Mouse (Mus musculus): ENCODE data around the gene Caln1. TPM values are rescaled to one million over a fixed set of nuclear protein-coding genes. Genes with fewer than 3 reads are reported as not detected.

The Caln1 gene
- total and polyA plus RNA-seq, 2 experiments from 2014 or later, result not detected

GRCm38 (mm10) chr5:130858148-130858547 lies 488.9 kb downstream of the Caln1 start:
- H3K36me3 ChIP-seq (replicated peaks; ENCODE audit: control insufficient read depth, insufficient read depth, low read length), result no peaks in the 10 kb centered on the region
- peak; percentile 19 for DNase-seq (ENCODE audit: low spot score)
- no peak overlapping the region for H3K27ac ChIP-seq (ENCODE audit: low read depth)
- H3K4me3 ChIP-seq (ENCODE audit: low read depth, low read length), result no peak overlapping the region
- TF ChIP-seq EP300 (IDR thresholded peaks at IDR 0.05; ENCODE audit: low read depth) (no peak), CTCF (IDR thresholded peaks at IDR 0.05; ENCODE audit: low read depth) (peak; percentile 78)
- 20% methylated on average over 8 of the region's 8 CpGs for WGBS
- ATAC-seq (ENCODE audit: insufficient read depth, low read depth), result no peak
- no peak overlapping the region for H3K9ac ChIP-seq (replicated peaks; ENCODE audit: low read depth, low read length)
- no peaks in the 10 kb centered on the region for H3K4me1 ChIP-seq (ENCODE audit: control insufficient read depth, insufficient read depth)
- H3K4me2 ChIP-seq (ENCODE audit: low read depth, low read length), result no peak overlapping the region
- 0 out of 2 replicates have a peak, but pooled peaks cover 5% of the 10 kb centered on the region for H3K27me3 ChIP-seq (ENCODE audit: control insufficient read depth, insufficient read depth, low read length)
- no peaks in the 10 kb centered on the region for H3K9me3 ChIP-seq (replicated peaks; ENCODE audit: control insufficient read depth, low read length)

- TF ChIP-seq CTCF (IDR thresholded peaks at IDR 0.05; ENCODE audit: low read depth) (no peak), EP300 (IDR thresholded peaks at IDR 0.05; ENCODE audit: low read depth) (no peak)
- WGBS, result 64% methylated on average over 3 of the region's 3 CpGs
- DNase-seq (ENCODE audit: low spot score) (no peak), ATAC-seq (ENCODE audit: insufficient read depth, low read depth) (no peak)
- Histone ChIP-seq H3K4me3 (ENCODE audit: low read depth, low read length) (no peak overlapping the region), H3K27me3 (ENCODE audit: control insufficient read depth, insufficient read depth, low read length) (0 out of 2 replicates have a peak, but pooled peaks cover 5% of the 10 kb centered on the region), H3K27ac (ENCODE audit: low read depth) (no peak overlapping the region), H3K9me3 (replicated peaks; ENCODE audit: control insufficient read depth, low read length) (no peaks in the 10 kb centered on the region), H3K9ac (replicated peaks; ENCODE audit: low read depth, low read length) (no peak overlapping the region), H3K4me1 (ENCODE audit: control insufficient read depth, insufficient read depth) (no peaks in the 10 kb centered on the region), H3K4me2 (ENCODE audit: low read depth, low read length) (no peak overlapping the region), H3K36me3 (replicated peaks; ENCODE audit: control insufficient read depth, insufficient read depth, low read length) (no peaks in the 10 kb centered on the region)
Measured at GRCm38 (mm10) chr5:130858706-130859105, 489.5 kb downstream of the Caln1 start.

DNA sequence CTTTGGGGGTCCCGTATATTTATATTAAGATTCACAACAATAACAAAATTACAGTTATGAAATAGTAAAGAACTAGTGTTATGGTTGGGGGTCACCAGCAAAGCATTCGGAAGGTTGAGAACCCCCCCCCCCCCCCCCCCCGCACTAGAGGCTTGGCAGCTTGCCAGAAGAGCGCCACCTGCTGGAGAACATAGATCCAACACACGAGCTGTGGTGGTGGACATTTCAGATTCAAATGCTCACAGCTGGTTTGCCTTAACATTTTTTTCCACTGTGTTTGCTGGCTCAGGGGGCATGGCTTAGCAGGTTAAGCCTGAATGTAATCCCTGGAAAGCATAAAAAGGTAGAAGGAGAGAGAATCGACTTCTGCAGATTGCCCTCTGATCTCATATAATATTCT lies 490.5 kb downstream of the Caln1 start:
- 32% methylated on average over 6 of the region's 6 CpGs for WGBS
- TF ChIP-seq CTCF (IDR thresholded peaks at IDR 0.05; ENCODE audit: low read depth), result peak; percentile 33
- TF ChIP-seq EP300 (IDR thresholded peaks at IDR 0.05; ENCODE audit: low read depth), result no peak
- DNase-seq (ENCODE audit: low spot score) (no peak), ATAC-seq (ENCODE audit: insufficient read depth, low read depth) (no peak)
- Histone ChIP-seq H3K4me2 (ENCODE audit: low read depth, low read length) (no peak overlapping the region), H3K27me3 (ENCODE audit: control insufficient read depth, insufficient read depth, low read length) (0 out of 2 replicates have a peak, but pooled peaks cover 5% of the 10 kb centered on the region), H3K36me3 (replicated peaks; ENCODE audit: control insufficient read depth, insufficient read depth, low read length) (no peaks in the 10 kb centered on the region), H3K9me3 (replicated peaks; ENCODE audit: control insufficient read depth, low read length) (no peaks in the 10 kb centered on the region), H3K4me1 (ENCODE audit: control insufficient read depth, insufficient read depth) (no peaks in the 10 kb centered on the region), H3K9ac (replicated peaks; ENCODE audit: low read depth, low read length) (no peak overlapping the region), H3K27ac (ENCODE audit: low read depth) (no peak overlapping the region), H3K4me3 (ENCODE audit: low read depth, low read length) (no peak overlapping the region)

GRCm38 (mm10) chr5:130862302-130862701 lies 493.0 kb downstream of the Caln1 start:
- Histone ChIP-seq H3K9ac (replicated peaks; ENCODE audit: low read depth, low read length) (no peak overlapping the region), H3K9me3 (replicated peaks; ENCODE audit: control insufficient read depth, low read length) (no peaks in the 10 kb centered on the region), H3K4me3 (ENCODE audit: low read depth, low read length) (no peak overlapping the region), H3K36me3 (replicated peaks; ENCODE audit: control insufficient read depth, insufficient read depth, low read length) (no peaks in the 10 kb centered on the region), H3K4me2 (ENCODE audit: low read depth, low read length) (no peak overlapping the region), H3K27me3 (ENCODE audit: control insufficient read depth, insufficient read depth, low read length) (0 out of 2 replicates have a peak, but pooled peaks cover 5% of the 10 kb centered on the region), H3K27ac (ENCODE audit: low read depth) (no peak overlapping the region), H3K4me1 (ENCODE audit: control insufficient read depth, insufficient read depth) (no peaks in the 10 kb centered on the region)
- DNase-seq (ENCODE audit: low spot score), result peak; percentile 17
- WGBS, result 54% methylated on average over 5 of the region's 5 CpGs
- TF ChIP-seq EP300 (IDR thresholded peaks at IDR 0.05; ENCODE audit: low read depth) (no peak), CTCF (IDR thresholded peaks at IDR 0.05; ENCODE audit: low read depth) (peak; percentile 35)
- ATAC-seq (ENCODE audit: insufficient read depth, low read depth), result no peak

GRCm38 (mm10) chr5:130869869-130870268 lies 500.6 kb downstream of the Caln1 start:
- H3K9ac ChIP-seq (replicated peaks; ENCODE audit: low read depth, low read length), result no peak overlapping the region
- 67% methylated on average over 1 of the region's 1 CpGs for WGBS
- H3K4me1 ChIP-seq (ENCODE audit: control insufficient read depth, insufficient read depth), result no peaks in the 10 kb centered on the region
- H3K36me3 ChIP-seq (replicated peaks; ENCODE audit: control insufficient read depth, insufficient read depth, low read length), result no peaks in the 10 kb centered on the region
- no peak overlapping the region for H3K4me3 ChIP-seq (ENCODE audit: low read depth, low read length)
- no peak for TF ChIP-seq CTCF (IDR thresholded peaks at IDR 0.05; ENCODE audit: low read depth)
- TF ChIP-seq EP300 (IDR thresholded peaks at IDR 0.05; ENCODE audit: low read depth), result no peak
- no peak overlapping the region for H3K27ac ChIP-seq (ENCODE audit: low read depth)
- H3K4me2 ChIP-seq (ENCODE audit: low read depth, low read length), result no peak overlapping the region
- H3K27me3 ChIP-seq (ENCODE audit: control insufficient read depth, insufficient read depth, low read length), result no peaks in the 10 kb centered on the region
- ATAC-seq (ENCODE audit: insufficient read depth, low read depth) (no peak), DNase-seq (ENCODE audit: low spot score) (no peak)
- no peaks in the 10 kb centered on the region for H3K9me3 ChIP-seq (replicated peaks; ENCODE audit: control insufficient read depth, low read length)

DNA sequence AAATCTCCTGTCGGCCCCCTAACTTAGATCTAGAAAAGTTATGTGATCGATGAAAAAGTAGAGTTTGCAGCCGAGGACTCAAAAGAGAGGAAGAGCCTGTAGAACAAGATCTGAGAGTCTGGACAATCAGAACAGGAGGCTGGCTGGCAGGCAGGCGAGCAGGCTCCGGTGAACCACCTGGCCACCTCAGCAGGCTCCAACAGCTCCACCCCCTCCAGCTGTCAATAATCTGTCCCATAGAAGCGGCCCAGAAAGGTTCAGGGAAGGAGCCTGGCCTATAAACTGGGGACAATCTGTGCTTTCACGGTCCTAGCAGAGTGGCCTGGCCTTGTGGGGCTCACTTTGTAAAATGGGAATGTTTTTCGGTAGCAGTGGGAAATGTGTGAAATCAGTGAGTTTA lies 501.8 kb downstream of the Caln1 start:
- Histone ChIP-seq H3K4me3 (ENCODE audit: low read depth, low read length) (no peak overlapping the region), H3K4me2 (ENCODE audit: low read depth, low read length) (no peak overlapping the region), H3K27me3 (ENCODE audit: control insufficient read depth, insufficient read depth, low read length) (no peaks in the 10 kb centered on the region), H3K27ac (ENCODE audit: low read depth) (no peak overlapping the region), H3K9ac (replicated peaks; ENCODE audit: low read depth, low read length) (no peak overlapping the region), H3K9me3 (replicated peaks; ENCODE audit: control insufficient read depth, low read length) (no peaks in the 10 kb centered on the region), H3K36me3 (replicated peaks; ENCODE audit: control insufficient read depth, insufficient read depth, low read length) (no peaks in the 10 kb centered on the region), H3K4me1 (ENCODE audit: control insufficient read depth, insufficient read depth) (no peaks in the 10 kb centered on the region)
- WGBS, result 44% methylated on average over 8 of the region's 8 CpGs
- no peak for DNase-seq (ENCODE audit: low spot score)
- no peak for TF ChIP-seq CTCF (IDR thresholded peaks at IDR 0.05; ENCODE audit: low read depth)
- TF ChIP-seq EP300 (IDR thresholded peaks at IDR 0.05; ENCODE audit: low read depth), result no peak
- no peak for ATAC-seq (ENCODE audit: insufficient read depth, low read depth)
